Mouse (Mus musculus) small intestine, adult 2 months (tissue): ENCODE measurements at regions not wholly inside any gene's neighbourhood (a gene's known extent, or its start where the extent isn't known, plus 50 kb on each side); places are given as distances from the start of the nearest gene placed in this dataset.

Experiments
- CTCF ChIP-seq: fragments of 200-500 bp; IDR thresholded peaks from 2 replicates; pipeline ENCODE4 v1.5.1; 2012; ENCODE audit warnings: low read depth, mild to moderate bottlenecking, control low read depth, inconsistent platforms, low read length, moderate library complexity, mixed read lengths; ENCODE audit not compliant: insufficient replicate concordance, insufficient read length; ENCODE audit errors: extremely low read depth
- POLR2A ChIP-seq: fragments of 200-500 bp; IDR thresholded peaks from 2 replicates; pipeline ENCODE4 v1.6.1; 2012; ENCODE audit warnings: low read depth, mild to moderate bottlenecking, control low read depth, inconsistent platforms, low read length, moderate library complexity

- TF ChIP-seq POLR2A (no peak), CTCF (no peak)
Measured at GRCm38 (mm10) chr10:14311962-14312361, 233.5 kb downstream of the Adgrg6 start.
